Mouse (Mus musculus): ENCODE results near the gene Phf21a. TPM values are rescaled to one million over a fixed set of nuclear protein-coding genes. Genes with fewer than 3 reads are reported as not detected.
A peak's percentile ranks its signal among the peaks of the same experiment; 100 is the strongest.

The Phf21a gene
- total and polyA plus RNA-seq, 2 experiments from 2014 or later = 31.7 to 41.3 TPM

DNA sequence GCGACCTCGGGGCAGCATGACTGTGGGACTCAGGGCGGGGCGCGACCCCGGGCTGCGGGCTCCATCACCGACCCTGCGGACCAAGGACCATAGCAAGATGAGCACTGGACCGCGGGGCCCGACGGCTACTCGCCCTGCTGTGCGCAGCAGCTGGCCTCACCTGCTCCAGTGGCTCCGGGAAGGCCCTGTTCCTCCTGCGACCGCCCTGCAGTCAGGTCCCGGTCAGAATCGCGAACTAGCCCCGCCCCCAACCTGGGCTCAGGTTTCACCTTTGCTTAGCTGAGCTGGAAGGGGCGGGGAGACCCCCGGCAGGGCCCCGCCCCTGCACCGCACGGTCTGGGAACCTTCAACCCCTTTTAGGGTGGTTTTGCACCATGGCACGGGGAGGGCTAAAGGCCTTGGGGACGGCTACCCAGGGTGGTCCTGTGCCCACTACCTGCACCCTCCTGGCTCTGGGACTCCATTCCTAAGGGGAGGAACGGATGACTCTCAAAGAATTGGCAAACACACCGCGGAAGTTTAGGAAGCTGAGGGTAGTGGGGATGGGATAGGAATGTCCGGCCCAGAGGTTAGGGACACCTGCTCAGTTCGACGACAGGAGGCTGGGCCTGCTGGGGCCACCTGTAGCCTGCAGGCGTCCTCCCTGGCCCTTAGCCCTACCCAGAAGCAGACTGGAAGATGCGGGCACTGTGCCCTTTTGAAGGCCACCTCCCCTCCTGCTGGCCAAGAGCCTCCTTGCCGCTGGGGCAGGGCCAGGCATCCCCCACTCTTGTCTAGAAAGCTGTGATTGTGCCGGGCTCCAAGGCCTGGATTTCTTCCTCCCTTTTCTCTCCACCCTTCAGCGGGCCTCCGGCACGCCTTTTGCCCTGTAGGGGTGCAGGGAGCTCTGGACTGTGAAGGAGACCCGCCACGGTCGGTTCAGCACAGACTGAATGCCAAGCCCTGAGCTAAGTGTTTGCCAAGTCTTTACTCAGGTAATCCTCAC lies 278.2 kb downstream of the Phf21a start:
- H3K9ac ChIP-seq (replicated peaks; ENCODE audit: low read length, poor library complexity, severe bottlenecking) = peak overlapping the region; percentile 42; the same call in 1 of the 2 replicates
- H3K27ac ChIP-seq (ENCODE audit: low read depth, low read length) = peak overlapping the region; percentile 26; the same call in 1 of the 2 replicates
- H3K4me1 ChIP-seq (ENCODE audit: insufficient read depth, low read length) = peaks cover 25% of the 10 kb centered on the region
- TF ChIP-seq CTCF (IDR thresholded peaks at IDR 0.05) = no peak
- peak; percentile 27 for DNase-seq (ENCODE audit: low spot score)
- WGBS = 6% methylated on average over 38 of the region's 45 CpGs
- H3K4me3 ChIP-seq (ENCODE audit: low read depth, low read length) = peak overlapping the region; percentile 28
- peaks cover 13% of the 10 kb centered on the region; the same call in 1 of the 2 replicates for H3K27me3 ChIP-seq (ENCODE audit: insufficient read depth, low read length)
- H3K9me3 ChIP-seq (ENCODE audit: low read length) = no peaks in the 10 kb centered on the region
- peak overlapping the region; percentile 48 for H3K4me2 ChIP-seq (ENCODE audit: low read depth, low read length, poor library complexity, severe bottlenecking)
- no peaks in the 10 kb centered on the region for H3K36me3 ChIP-seq (ENCODE audit: insufficient read depth, low read length)
- no peak for ATAC-seq (ENCODE audit: low FRiP score)

DNA sequence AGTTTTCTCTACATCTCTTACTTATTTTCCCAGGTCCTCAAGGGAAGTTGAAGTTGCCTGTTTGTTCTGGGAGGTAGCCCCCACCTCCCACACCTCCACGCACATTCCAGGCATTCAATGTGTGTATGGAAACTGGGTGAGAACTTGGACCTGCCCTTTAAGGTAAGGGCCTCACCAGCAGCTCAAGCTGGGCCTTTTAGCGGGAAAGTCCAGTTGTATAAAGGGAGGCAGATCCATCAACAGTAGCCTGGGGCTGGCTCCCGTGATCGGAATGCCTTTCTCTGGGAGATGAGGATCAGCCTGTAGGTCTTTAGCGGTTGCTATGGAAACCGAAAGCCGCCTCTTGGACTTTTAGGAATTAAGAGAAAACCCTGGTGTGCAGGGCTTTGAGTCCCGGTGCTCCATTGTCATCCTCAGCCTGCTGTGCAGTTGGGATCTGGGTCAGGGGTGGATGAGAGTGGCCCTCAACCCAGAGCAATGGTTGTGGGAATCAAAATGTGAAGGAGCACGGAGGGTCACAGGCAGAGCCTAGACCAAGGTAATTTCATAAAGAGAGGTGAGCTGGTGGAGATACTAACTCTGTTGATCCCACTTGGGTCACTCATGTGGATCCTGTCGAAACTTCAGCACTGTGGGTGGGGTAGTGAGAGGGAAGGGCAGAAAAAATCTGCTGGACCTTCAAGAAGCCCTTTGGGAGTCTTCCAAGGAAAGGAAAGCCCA lies 279.2 kb downstream of the Phf21a start:
- Histone ChIP-seq H3K27me3 (ENCODE audit: insufficient read depth, low read length) (peaks cover 13% of the 10 kb centered on the region; the same call in 1 of the 2 replicates), H3K36me3 (ENCODE audit: insufficient read depth, low read length) (no peaks in the 10 kb centered on the region), H3K4me1 (ENCODE audit: insufficient read depth, low read length) (peaks cover 28% of the 10 kb centered on the region), H3K9me3 (ENCODE audit: low read length) (no peaks in the 10 kb centered on the region), H3K27ac (ENCODE audit: low read depth, low read length) (peak overlapping the region; percentile 26; the same call in 1 of the 2 replicates), H3K9ac (replicated peaks; ENCODE audit: low read length, poor library complexity, severe bottlenecking) (no peak overlapping the region), H3K4me3 (ENCODE audit: low read depth, low read length) (no peak overlapping the region), H3K4me2 (ENCODE audit: low read depth, low read length, poor library complexity, severe bottlenecking) (no peak overlapping the region)
- ATAC-seq (ENCODE audit: low FRiP score) = no peak
- 9% methylated on average over 10 of the region's 10 CpGs for WGBS
- no peak for TF ChIP-seq CTCF (IDR thresholded peaks at IDR 0.05)
- peak; percentile 57 for DNase-seq (ENCODE audit: low spot score)

DNA sequence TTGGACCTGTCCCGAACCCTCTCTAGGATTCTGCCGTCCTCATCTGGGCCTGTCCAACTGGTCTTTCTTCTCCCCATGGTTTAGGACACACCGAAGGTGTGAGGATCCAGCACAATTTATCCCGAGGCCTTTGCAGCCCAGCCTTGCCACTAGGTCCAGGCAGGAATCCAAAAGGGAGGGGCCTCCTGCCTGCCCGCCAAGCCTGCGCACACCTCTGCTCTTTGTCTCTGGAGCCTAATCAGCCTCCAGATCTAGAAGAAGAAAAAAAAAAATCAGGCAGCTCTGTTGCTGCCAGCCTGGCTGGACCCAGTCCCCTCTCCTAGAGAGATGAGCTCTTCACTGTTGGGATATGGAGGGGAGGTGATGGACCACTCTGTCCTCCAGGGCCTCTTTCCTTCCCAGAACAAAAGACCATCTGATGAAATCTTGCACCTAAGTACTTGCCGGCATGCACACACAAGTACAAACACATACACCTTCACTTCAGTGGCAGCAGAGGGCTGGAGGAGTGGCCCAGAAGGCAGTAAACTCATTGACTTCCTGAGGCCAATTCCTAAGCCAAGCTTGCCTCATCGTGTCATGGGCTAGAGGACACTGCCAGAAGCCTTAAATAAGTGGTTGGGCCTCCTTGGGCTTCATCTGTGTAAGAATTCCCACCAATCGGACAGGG lies 280.0 kb downstream of the Phf21a start:
- ATAC-seq (ENCODE audit: low FRiP score) = no peak
- Histone ChIP-seq H3K27ac (ENCODE audit: low read depth, low read length) (no peak overlapping the region), H3K4me2 (ENCODE audit: low read depth, low read length, poor library complexity, severe bottlenecking) (no peak overlapping the region), H3K27me3 (ENCODE audit: insufficient read depth, low read length) (peaks cover 13% of the 10 kb centered on the region; the same call in 1 of the 2 replicates), H3K4me1 (ENCODE audit: insufficient read depth, low read length) (peaks cover 28% of the 10 kb centered on the region), H3K4me3 (ENCODE audit: low read depth, low read length) (no peak overlapping the region), H3K36me3 (ENCODE audit: insufficient read depth, low read length) (0 out of 2 replicates have a peak, but pooled peaks cover under 1% of the 10 kb centered on the region), H3K9me3 (ENCODE audit: low read length) (no peaks in the 10 kb centered on the region), H3K9ac (replicated peaks; ENCODE audit: low read length, poor library complexity, severe bottlenecking) (no peak overlapping the region)
- DNase-seq (ENCODE audit: low spot score) = no peak
- TF ChIP-seq CTCF (IDR thresholded peaks at IDR 0.05) = no peak
- 26% methylated on average over 9 of the region's 9 CpGs for WGBS

DNA sequence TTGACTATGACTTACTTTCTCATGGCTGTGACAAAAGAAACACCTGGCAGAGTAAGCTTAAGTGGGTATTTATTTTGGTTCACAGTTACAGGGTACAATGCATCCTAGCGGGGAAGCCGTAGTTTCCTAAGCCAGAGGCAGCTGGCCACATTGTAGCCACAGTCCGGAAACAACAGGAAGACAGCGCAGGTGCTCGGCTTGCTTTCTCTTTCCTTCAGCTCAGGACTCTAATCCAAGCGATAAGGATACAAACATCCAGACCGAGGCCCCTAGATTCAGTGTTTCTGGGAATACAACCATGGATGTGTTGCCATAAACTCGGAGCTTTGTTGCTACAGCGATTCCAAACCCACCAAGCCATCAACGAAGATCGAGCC lies 280.5 kb downstream of the Phf21a start:
- no peak overlapping the region for H3K4me2 ChIP-seq (ENCODE audit: low read depth, low read length, poor library complexity, severe bottlenecking)

DNA sequence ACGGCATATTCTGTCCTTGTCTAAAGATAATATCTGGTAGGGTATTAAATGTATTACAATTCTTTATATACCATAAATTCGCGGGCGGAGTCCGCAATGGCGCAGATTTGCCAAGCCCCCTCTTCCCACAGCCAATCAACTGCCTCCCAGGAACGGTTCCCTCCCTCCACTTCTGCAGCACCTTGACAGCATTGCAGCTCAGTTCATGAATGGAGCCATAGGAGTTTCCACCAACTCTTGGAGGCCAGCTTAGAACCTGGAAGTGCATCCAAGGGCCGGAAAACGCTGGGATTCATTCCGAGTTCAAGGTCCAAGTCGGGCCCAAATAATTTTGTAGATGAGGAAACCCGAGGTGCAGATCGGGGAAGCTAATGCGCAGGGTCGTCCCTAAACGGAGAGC lies 281.6 kb downstream of the Phf21a start, which contains the start of the genes Pex16 and Large2:
Gene Pex16, plus strand, starts transcription at position 163 of the 400 bp plus-strand sequence.
Gene Large2, minus strand, starts transcription at position 356 of the 400 bp plus-strand sequence.
- 5% methylated on average over 16 of the region's 16 CpGs for WGBS
- Histone ChIP-seq H3K4me2 (ENCODE audit: low read depth, low read length, poor library complexity, severe bottlenecking) (peak within 1 kb of the TSS; percentile 90), H3K4me1 (ENCODE audit: insufficient read depth, low read length) (peaks cover 28% of the 10 kb centered on the region), H3K27ac (ENCODE audit: low read depth, low read length) (peak within 1 kb of the TSS; percentile 74), H3K4me3 (ENCODE audit: low read depth, low read length) (peak within 1 kb of the TSS; percentile 60), H3K36me3 (ENCODE audit: insufficient read depth, low read length) (peaks cover 16% of the 10 kb centered on the region), H3K27me3 (ENCODE audit: insufficient read depth, low read length) (peaks cover 8% of the 10 kb centered on the region; the same call in 1 of the 2 replicates), H3K9me3 (ENCODE audit: low read length) (no peaks in the 10 kb centered on the region), H3K9ac (replicated peaks; ENCODE audit: low read length, poor library complexity, severe bottlenecking) (peak within 1 kb of the TSS; percentile 60)
- DNase-seq (ENCODE audit: low spot score) (peak; percentile 69), ATAC-seq (ENCODE audit: low FRiP score) (peak; percentile 36; the same call in 1 of the 2 replicates)
- no peak for TF ChIP-seq CTCF (IDR thresholded peaks at IDR 0.05)

More for the DNA sequence above, 280.5 kb downstream of the Phf21a start:
- no peak for DNase-seq (ENCODE audit: low spot score)
- TF ChIP-seq CTCF (IDR thresholded peaks at IDR 0.05) = no peak
- Histone ChIP-seq H3K27me3 (ENCODE audit: insufficient read depth, low read length) (peaks cover 13% of the 10 kb centered on the region; the same call in 1 of the 2 replicates), H3K4me1 (ENCODE audit: insufficient read depth, low read length) (peaks cover 28% of the 10 kb centered on the region), H3K4me3 (ENCODE audit: low read depth, low read length) (no peak overlapping the region), H3K9me3 (ENCODE audit: low read length) (no peaks in the 10 kb centered on the region), H3K9ac (replicated peaks; ENCODE audit: low read length, poor library complexity, severe bottlenecking) (no peak overlapping the region), H3K27ac (ENCODE audit: low read depth, low read length) (no peak overlapping the region), H3K36me3 (ENCODE audit: insufficient read depth, low read length) (peaks cover 5% of the 10 kb centered on the region)
- WGBS = 61% methylated on average over 11 of the region's 11 CpGs
- no peak for ATAC-seq (ENCODE audit: low FRiP score)
